Mouse (Mus musculus) thymus, postnatal 36 days (tissue): ENCODE measurements at regions not wholly inside any gene's neighbourhood (a gene's known extent, or its start where the extent isn't known, plus 50 kb on each side); places are given as distances from the start of the nearest gene placed in this dataset.

Source experiments
- DNase-seq, 2 experiments: peaks; one replicate each; pipeline ENCODE4 v3.0.0; 2022; ENCODE audit warnings: mixed read lengths in 2 of 2

DNA sequence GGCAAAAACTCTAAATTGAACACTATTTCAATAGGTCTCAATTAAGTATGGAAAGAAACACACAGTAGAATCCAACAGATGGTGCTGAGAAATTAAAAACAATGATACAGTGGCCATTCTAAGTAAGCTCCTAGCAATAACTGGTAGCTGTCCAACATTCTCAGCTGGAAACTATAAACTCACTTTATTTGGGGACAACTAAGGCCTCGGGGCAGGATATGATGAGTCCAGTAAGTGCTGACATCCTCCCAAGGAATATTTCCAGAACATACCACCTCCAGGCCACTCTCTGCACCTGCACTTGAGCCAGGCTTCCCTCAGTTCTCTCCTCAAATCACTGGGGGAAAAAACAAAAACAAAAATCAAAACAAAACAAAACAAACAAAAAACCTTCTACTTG is 53.7 kb upstream of the Ank start:
- DNase-seq, result no peak

DNA sequence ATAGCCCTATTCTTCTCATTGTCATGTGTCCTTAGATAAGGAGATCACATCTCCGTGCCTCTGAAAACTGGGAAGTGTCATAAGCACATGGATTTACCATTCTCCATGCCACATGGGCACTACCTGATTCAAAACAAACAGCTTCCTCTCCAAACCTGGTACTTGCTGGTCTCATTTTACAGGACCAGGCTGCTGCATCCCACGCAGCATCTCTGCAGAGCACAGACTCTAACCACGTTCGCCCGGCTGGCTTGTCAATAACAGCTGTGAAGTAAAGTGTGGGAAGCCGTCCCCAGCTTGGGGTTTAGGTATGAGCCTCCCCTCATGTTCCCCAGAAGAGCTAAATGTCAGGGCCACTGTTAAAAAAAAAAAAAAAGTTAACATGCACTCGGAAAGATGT is 53.0 kb upstream of the Ank start:
- no peak for DNase-seq

DNA sequence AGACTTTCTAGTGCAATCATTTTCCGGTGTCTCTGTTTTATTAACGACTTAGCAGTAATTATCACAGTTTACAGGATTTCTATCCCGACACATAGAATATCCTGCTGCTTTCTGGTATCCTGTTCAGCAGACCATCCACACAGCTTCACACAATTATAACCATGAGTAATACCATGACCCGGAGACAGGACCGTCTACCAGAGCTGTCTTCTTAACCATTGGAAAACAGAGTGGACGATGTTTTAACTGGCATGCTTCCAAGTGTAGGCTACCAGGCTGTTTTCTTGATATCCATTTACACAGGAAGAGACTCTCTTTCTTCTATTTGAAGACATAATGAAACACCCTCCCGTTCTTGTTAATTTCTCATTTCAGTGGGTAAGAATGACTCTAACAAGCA is 51.7 kb upstream of the Ank start:
- no peak for DNase-seq
